Mouse (Mus musculus) small intestine, adult 2 months (tissue): ENCODE data around the gene Zbed4.
"Not testable (repeated sequence)": the region's sequence is repeated elsewhere in the genome, so short reads cannot be mapped to it uniquely, and the experiment has no call there.

ENCODE experiments used
- CTCF ChIP-seq: fragments of 200-500 bp; IDR thresholded peaks from 2 replicates; pipeline ENCODE4 v1.5.1; 2012; ENCODE audit warnings: low read depth, mild to moderate bottlenecking, control low read depth, inconsistent platforms, low read length, moderate library complexity, mixed read lengths; ENCODE audit not compliant: insufficient replicate concordance, insufficient read length; ENCODE audit errors: extremely low read depth
- POLR2A ChIP-seq: fragments of 200-500 bp; IDR thresholded peaks from 2 replicates; pipeline ENCODE4 v1.6.1; 2012; ENCODE audit warnings: low read depth, mild to moderate bottlenecking, control low read depth, inconsistent platforms, low read length, moderate library complexity

DNA sequence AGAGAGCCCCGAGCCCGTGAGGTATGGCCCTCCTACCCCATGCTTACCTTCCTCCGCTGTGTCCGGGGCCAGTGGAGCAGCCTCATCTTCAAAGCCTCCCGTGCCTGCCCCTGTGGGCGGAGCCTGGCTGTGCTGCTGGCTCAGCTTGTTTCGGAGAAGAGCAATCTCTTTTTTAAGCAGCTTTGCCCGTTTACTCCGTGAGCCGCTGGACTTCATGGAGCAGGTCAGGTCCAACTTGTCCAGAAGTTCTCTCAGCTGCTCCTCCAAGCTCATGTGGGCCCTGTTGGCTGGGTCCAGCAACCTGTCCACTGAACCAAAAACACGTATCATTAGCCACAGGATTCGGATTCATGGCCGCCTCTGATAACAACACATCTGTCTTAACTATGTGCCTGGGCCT, 44.5 kb upstream of the Zbed4 start:
- not testable (repeated sequence) for TF ChIP-seq CTCF, POLR2A
